Mouse (Mus musculus) liver, embryonic 18 days (tissue): ENCODE measurements around the gene Gm20716. TPM values are rescaled to one million over a fixed set of nuclear protein-coding genes. Genes with fewer than 3 reads are reported as not detected.

Source experiments
- polyA plus RNA-seq: library from polyadenylated mRNA; depleted of rRNA; stranded (reverse); fragments of >200 nt; gene quantifications from 2 replicates; pipeline ENCODE4 v1.2.3, GENCODE M21; 2012; rRNA removed

Gm20716 gene
- 10.0 and 10.5 TPM in 2 replicates for polyA plus RNA-seq

GRCm38 (mm10) chr2:168230026-168230728, at the start of gene Gm20716, which contains the start of the genes Dpm1 and Mocs3:
TSS of gene Gm20716 (minus strand) at chr2:168230364.
TSS of gene Dpm1 (minus strand) at chr2:168230591.
TSS of gene Mocs3 (plus strand) at chr2:168230622.

GRCm38 (mm10) chr2:168206725-168207644, 23.2 kb downstream of the Gm20716 start, which contains the start of gene Adnp:
TSS of gene Adnp (minus strand) at chr2:168207112.

Other genes with a start within 250 kb of the Gm20716 start
- 2.8 and 3.5 TPM in 2 replicates for gene Ripor3, start 219.7 kb downstream of the Gm20716 start, polyA plus RNA-seq
- 2.8 TPM in 2 replicates for gene Pard6b, start 149.4 kb downstream of the Gm20716 start, polyA plus RNA-seq
- 4.4 and 5.5 TPM in 2 replicates for gene Adnp, start 23.3 kb downstream of the Gm20716 start, polyA plus RNA-seq
- gene Dpm1, start 227 bp upstream of the Gm20716 start, polyA plus RNA-seq: 4.9 and 8.1 TPM in 2 replicates
- gene Mocs3, start 258 bp upstream of the Gm20716 start, polyA plus RNA-seq: 4.2 and 4.6 TPM in 2 replicates
- gene Kcng1, start 51.4 kb upstream of the Gm20716 start, polyA plus RNA-seq: 0.01 and 0.02 TPM in 2 replicates